Mouse (Mus musculus) urinary bladder, postnatal 36 days (tissue): ENCODE results near the gene Zfp296.
A peak's percentile ranks its signal among the peaks of the same experiment; 100 is the strongest.

Source experiments
- DNase-seq, 2 experiments: peaks; one replicate each; pipeline ENCODE4 v3.0.0; 2022; ENCODE audit warnings: low spot score in 2 of 2, mixed read lengths in 1 of 2

Gene Zfp296

GRCm38 (mm10) chr7:19577141-19577852 is at the start of gene Zfp296, which contains the start of gene Gemin7:
Gene Zfp296 (plus strand): TSS chr7:19577287.
Gene Gemin7 (minus strand): TSS chr7:19577595.
- DNase-seq, result peak in 1 of 2 experiments; percentile 64

- DNase-seq, result no peak
Measured at GRCm38 (mm10) chr7:19531077-19531476, 46.0 kb upstream of the Zfp296 start.

DNA sequence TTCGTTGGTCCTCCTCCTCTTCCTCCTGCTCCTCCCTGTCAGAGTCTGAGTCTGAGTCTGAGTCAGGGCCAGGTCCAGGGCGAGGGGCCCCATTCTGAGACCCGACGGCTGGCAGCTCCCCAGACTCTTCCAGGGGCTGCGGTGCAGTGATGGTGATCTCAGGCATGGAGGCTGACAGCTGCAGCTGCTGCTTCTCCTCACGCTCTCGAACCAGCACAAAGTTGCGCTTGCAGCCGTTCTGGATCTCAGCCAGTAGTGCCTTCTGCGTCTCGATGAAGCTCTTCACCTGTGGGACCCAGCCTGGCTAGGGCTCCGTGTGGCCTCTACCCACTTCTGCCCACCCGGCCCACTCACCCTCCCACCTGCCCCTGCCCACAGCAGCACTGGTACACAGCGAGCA is 44.8 kb upstream of the Zfp296 start:
- DNase-seq, result no peak

GRCm38 (mm10) chr7:19534676-19535075 is 42.4 kb upstream of the Zfp296 start:
- DNase-seq, result no peak

GRCm38 (mm10) chr7:19540771-19541566 is 36.1 kb upstream of the Zfp296 start:
- DNase-seq, result no peak

GRCm38 (mm10) chr7:19541681-19542154 is 35.4 kb upstream of the Zfp296 start:
- no peak for DNase-seq

- no peak for DNase-seq
Measured at GRCm38 (mm10) chr7:19542155-19542691, 34.9 kb upstream of the Zfp296 start.

DNA sequence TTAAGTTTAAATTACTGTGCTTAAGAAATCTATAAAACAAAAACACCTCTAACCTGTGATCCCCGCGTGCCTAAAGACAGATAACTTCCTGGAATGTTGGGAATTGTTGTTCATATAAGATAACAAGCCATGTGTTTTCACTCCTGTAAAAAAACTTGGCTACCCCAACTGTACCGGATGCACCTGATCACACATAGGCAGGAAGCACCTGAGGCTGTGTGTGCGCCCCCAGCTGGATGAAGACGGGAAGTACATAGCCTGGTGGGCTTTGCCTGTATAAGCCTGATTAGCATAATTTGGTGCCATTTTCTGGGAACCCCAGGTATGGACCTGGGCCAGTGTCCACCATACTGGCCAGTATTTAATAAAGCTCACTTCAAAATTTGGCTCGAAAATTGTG is 33.5 kb upstream of the Zfp296 start:
- DNase-seq, result no peak

DNA sequence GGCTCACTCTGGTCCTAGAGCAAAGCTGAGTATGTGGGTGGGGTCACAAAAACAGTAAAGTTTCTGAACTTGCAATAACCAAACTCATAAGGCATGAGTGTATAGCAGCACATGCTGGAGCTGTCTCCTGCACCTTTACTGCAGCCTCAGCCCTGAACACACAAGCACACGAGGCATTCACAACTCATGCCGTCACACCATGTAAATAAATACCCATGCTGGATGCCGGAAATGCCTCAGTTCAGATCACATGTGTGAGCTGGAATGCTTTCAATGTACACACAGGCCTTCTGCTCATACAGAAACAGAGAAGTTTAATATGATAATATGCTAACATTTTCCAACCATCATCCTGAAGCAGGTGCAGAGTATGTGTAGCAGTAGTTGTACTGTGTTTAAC is 31.1 kb upstream of the Zfp296 start:
- DNase-seq, result no peak

- DNase-seq, result no peak
Measured at GRCm38 (mm10) chr7:19547344-19547969, 29.6 kb upstream of the Zfp296 start.

GRCm38 (mm10) chr7:19549394-19549793 is 27.7 kb upstream of the Zfp296 start:
- no peak for DNase-seq

DNA sequence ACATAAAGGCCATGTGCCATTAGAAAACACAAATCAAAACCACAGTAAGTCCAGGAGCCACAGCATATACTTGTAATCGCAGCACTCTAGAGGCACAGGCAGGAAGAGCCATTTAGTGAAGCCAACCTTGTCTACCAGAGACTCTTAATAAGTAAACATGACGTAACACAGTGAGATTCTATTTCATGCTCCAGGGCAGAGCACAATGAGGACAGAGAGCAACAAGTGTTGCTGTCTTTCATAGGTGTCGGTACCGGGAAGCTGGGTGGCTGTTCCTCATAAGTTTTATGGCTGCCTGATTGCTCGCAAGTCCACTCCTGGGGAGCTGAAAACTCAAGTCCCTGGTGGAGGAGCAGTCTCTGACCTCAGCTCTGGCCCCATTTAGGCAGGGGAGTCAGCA is 25.5 kb upstream of the Zfp296 start:
- no peak for DNase-seq

GRCm38 (mm10) chr7:19552443-19552842 is 24.6 kb upstream of the Zfp296 start:
- no peak for DNase-seq

- no peak for DNase-seq
Measured at GRCm38 (mm10) chr7:19554168-19554567, 22.9 kb upstream of the Zfp296 start.

DNA sequence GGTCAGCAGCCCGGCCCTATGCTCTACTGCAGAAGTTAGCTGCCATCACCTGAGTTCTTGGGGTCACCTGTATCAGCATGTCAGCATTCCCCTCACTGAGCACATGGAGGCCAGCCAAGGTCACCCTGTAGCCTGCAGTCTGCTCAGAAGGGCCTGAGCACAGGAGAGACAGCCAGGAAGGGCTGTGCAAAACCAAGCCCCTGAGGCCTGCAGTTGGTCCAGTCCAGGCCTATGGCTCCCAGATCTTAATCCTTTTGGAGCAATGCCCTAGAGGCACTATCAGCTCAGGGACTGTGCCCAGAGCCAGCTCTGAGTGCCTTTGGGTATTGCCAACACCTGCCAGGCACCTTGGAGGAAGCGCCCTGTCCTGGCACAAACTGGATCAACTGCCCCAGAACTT is 20.0 kb upstream of the Zfp296 start:
- DNase-seq, result no peak

GRCm38 (mm10) chr7:19557982-19558900 is 18.8 kb upstream of the Zfp296 start:
- no peak for DNase-seq

DNA sequence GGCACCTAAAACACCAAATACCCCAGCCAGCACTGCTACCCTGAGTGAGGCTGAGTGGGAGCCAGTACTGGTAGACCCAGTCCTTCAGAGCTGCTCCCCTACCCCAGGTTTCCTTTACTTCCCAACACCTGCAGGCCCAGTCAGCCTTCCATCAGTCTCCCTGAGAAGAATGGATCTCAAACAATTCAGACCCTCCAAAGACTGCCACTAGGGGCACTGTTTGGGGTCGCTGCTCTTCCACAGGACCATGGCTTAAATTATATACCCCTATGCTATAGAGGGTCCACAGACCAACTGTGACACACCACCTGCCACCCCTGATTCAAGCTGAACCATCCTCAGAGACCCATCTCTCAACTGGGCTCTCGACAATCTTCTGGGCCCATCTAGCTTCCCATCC is 18.1 kb upstream of the Zfp296 start:
- no peak for DNase-seq

- no peak for DNase-seq
Measured at GRCm38 (mm10) chr7:19560491-19561260, 16.4 kb upstream of the Zfp296 start.

DNA sequence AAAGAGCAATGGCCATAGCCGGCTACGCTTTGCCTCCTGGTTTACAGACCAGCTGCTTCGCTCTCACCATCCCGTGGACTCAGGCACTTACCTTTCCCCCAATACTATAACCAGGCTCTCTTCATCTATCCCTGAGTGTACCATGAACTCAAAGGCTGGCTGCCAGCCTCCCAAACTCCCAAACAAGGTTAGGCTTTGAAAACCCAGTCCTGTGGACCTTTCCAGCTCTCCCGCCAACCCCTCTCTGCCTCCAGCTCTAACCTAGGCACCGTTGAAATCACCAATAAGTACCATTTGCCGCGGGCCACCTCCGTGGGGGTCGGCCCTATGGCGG is 15.7 kb upstream of the Zfp296 start:
- DNase-seq, result no peak
